Mouse (Mus musculus): Measurements from ENCODE around the gene Hps6. TPM values are rescaled to one million over a fixed set of nuclear protein-coding genes. Genes with fewer than 3 reads are reported as not detected.

Gene Hps6
- total RNA-seq (2023): 10 to 100 TPM; 11.3 to 11.7 TPM

GRCm38 (mm10) chr19:46003371-46004226, at the start of gene Hps6:
Gene Hps6, plus strand, starts transcription at chr19:46003508.

GRCm38 (mm10) chr19:45997785-45998693, 5.3 kb upstream of the Hps6 start, which contains the start of gene Armh3:
Gene Armh3, minus strand, starts transcription at chr19:45998488.

GRCm38 (mm10) chr19:46044271-46044992, 41.1 kb downstream of the Hps6 start, which contains the start of gene Pprc1:
Gene Pprc1, plus strand, starts transcription at chr19:46044886.

GRCm38 (mm10) chr19:46044993-46045695, 41.8 kb downstream of the Hps6 start, which contains the start of gene Ldb1:
Gene Ldb1, minus strand, starts transcription at chr19:46045214.

Other genes starting within 250 kb of the Hps6 start
- 100 to 1,000 TPM; 216 to 235 TPM for gene Mgea5, start 219.7 kb upstream of the Hps6 start, total RNA-seq (2023)
- 1 to 10 TPM; 1.2 to 3.1 TPM for gene Kcnip2, start 187.4 kb upstream of the Hps6 start, total RNA-seq (2023)
- gene Armh3, start 5.0 kb upstream of the Hps6 start, total RNA-seq (2023): 10 to 100 TPM; 26.9 to 31.7 TPM
- gene Pprc1, start 41.4 kb downstream of the Hps6 start, total RNA-seq (2023): 10 to 100 TPM; 94.6 to 96.9 TPM
- 100 to 1,000 TPM; 240 to 268 TPM for gene Ldb1, start 41.7 kb downstream of the Hps6 start, total RNA-seq (2023)
- 10 to 100 TPM; 86.7 to 95.7 TPM for gene Nolc1, start 72.4 kb downstream of the Hps6 start, total RNA-seq (2023)
- gene Elovl3, start 128.4 kb downstream of the Hps6 start, total RNA-seq (2023): not detected
- not detected for gene Pitx3, start 144.8 kb downstream of the Hps6 start, total RNA-seq (2023)
- 100 to 1,000 TPM; 112 to 124 TPM for gene Gbf1, start 149.0 kb downstream of the Hps6 start, total RNA-seq (2023)